Mouse (Mus musculus) CH12.LX (cell line): ENCODE data around the gene 1600002K03Rik. TPM values are rescaled to one million over a fixed set of nuclear protein-coding genes. Genes with fewer than 3 reads are reported as not detected.

ENCODE experiments used
- DNase-seq: peaks from one replicate; pipeline ENCODE4 v3.0.0-alpha.2; 2013; ENCODE audit errors: extremely low read depth
- H3K27ac ChIP-seq: 2 replicates; pipeline ENCODE4 v1.5.1; 2012; ENCODE audit warnings: low read depth, mild to moderate bottlenecking, control low read depth, moderate library complexity; ENCODE audit not compliant: insufficient read depth
- H3K27me3 ChIP-seq: replicated peaks from 2 replicates; pipeline ENCODE3; 2012; ENCODE audit warnings: inconsistent platforms
- H3K36me3 ChIP-seq, 2 experiments: replicated peaks in 1 of 2; 2 replicates each; pipeline versions ENCODE3 to v1.6.1; 2012; ENCODE audit warnings: inconsistent platforms in 1 of 2, low read length in 1 of 2, mild to moderate bottlenecking in 1 of 2, mixed read lengths in 1 of 2, moderate library complexity in 1 of 2; ENCODE audit not compliant: control insufficient read depth in 1 of 2, insufficient read depth in 1 of 2
- H3K4me1 ChIP-seq, 2 experiments: 2 replicates each; pipeline ENCODE4 v1.6.1; 2012; ENCODE audit warnings: inconsistent platforms in 1 of 2, moderate library complexity in 1 of 2; ENCODE audit not compliant: insufficient read depth in 2 of 2, control insufficient read depth in 1 of 2
- H3K4me2 ChIP-seq: 2 replicates; pipeline ENCODE4 v1.6.1; 2012; ENCODE audit warnings: low read depth, mild to moderate bottlenecking, control low read depth; ENCODE audit not compliant: poor library complexity, insufficient read depth, severe bottlenecking
- H3K4me3 ChIP-seq, 3 experiments: fragments of 150-350 bp in 1 of 3; sonication (generic) in 1 of 3; replicated peaks in 1 of 3; 2 replicates each; pipeline versions ENCODE3 to v1.5.1; 2011 to 2012; ENCODE audit warnings: low read depth in 2 of 3, low read length in 2 of 3, mild to moderate bottlenecking in 2 of 3, moderate library complexity in 2 of 3, control low read depth in 1 of 3, improper control_type of control experiment in 1 of 3, inconsistent platforms in 1 of 3, mixed read lengths in 1 of 3; ENCODE audit not compliant: poor library complexity in 1 of 3
- H3K79me2 ChIP-seq: replicated peaks from 2 replicates; pipeline ENCODE4 v1.6.1; 2012; ENCODE audit warnings: mild to moderate bottlenecking, moderate library complexity; ENCODE audit not compliant: control insufficient read depth, poor library complexity, insufficient read depth, severe bottlenecking; ENCODE audit errors: extremely low read depth
- H3K9ac ChIP-seq: 2 replicates; pipeline ENCODE4 v1.6.1; 2012; ENCODE audit warnings: low read depth, mild to moderate bottlenecking, control low read depth, moderate library complexity; ENCODE audit not compliant: insufficient read depth
- H3K9me3 ChIP-seq: replicated peaks from 2 replicates; pipeline ENCODE3; 2012; ENCODE audit warnings: low read length, inconsistent platforms, mixed read lengths
- BHLHE40 ChIP-seq: IDR thresholded peaks from 2 replicates; pipeline ENCODE4 v1.6.1; 2011; ENCODE audit warnings: mild to moderate bottlenecking, low read depth, low read length, improper control_type of control experiment
- CHD1 ChIP-seq: IDR thresholded peaks from 2 replicates; pipeline ENCODE4 v1.6.1; 2012; ENCODE audit warnings: low read depth, low read length, improper control_type of control experiment, inconsistent platforms
- CHD2 ChIP-seq: IDR thresholded peaks from 2 replicates; pipeline ENCODE4 v1.6.1; 2011; ENCODE audit warnings: low read length, improper control_type of control experiment
- CTCF ChIP-seq, 2 experiments: IDR thresholded peaks in 1 of 2; conservative IDR thresholded peaks in 1 of 2; 2 replicates each; pipeline ENCODE4 v1.5.1; 2011 to 2012; ENCODE audit warnings: low read depth in 2 of 2, low read length in 2 of 2, improper control_type of control experiment in 1 of 2, inconsistent platforms in 1 of 2, mild to moderate bottlenecking in 1 of 2, moderate library complexity in 1 of 2
- ELF1 ChIP-seq: IDR thresholded peaks from 2 replicates; pipeline ENCODE4 v1.6.1; 2014; ENCODE audit warnings: low read depth, mild to moderate bottlenecking, inconsistent platforms, low read length, improper control_type of control experiment
- EP300 ChIP-seq: IDR thresholded peaks from 2 replicates; pipeline ENCODE4 v1.6.1; 2011; ENCODE audit warnings: low read length, improper control_type of control experiment
- ETS1 ChIP-seq: conservative IDR thresholded peaks from 2 replicates; pipeline ENCODE4 v1.6.1; 2012; ENCODE audit warnings: low read depth, mild to moderate bottlenecking, inconsistent platforms, low read length, improper control_type of control experiment, moderate library complexity
- HCFC1 ChIP-seq: IDR thresholded peaks from 2 replicates; pipeline ENCODE4 v1.6.1; 2012; ENCODE audit warnings: low read depth, mild to moderate bottlenecking, inconsistent platforms, low read length, improper control_type of control experiment
- IRF4 ChIP-seq: IDR thresholded peaks from 2 replicates; pipeline ENCODE4 v1.6.1; 2014; ENCODE audit warnings: low read depth, mild to moderate bottlenecking, inconsistent platforms, low read length, improper control_type of control experiment
- JUND ChIP-seq: conservative IDR thresholded peaks from 2 replicates; pipeline ENCODE4 v1.6.1; 2011; ENCODE audit warnings: low read depth, low read length, improper control_type of control experiment
- KAT2A ChIP-seq: IDR thresholded peaks from 2 replicates; pipeline ENCODE4 v1.6.1; 2012; ENCODE audit warnings: low read length, improper control_type of control experiment, inconsistent platforms; ENCODE audit not compliant: insufficient replicate concordance
- MAFK ChIP-seq: IDR thresholded peaks from 2 replicates; pipeline ENCODE4 v1.6.1; 2011; ENCODE audit warnings: low read length, improper control_type of control experiment; ENCODE audit not compliant: insufficient replicate concordance
- MAX ChIP-seq: IDR thresholded peaks from 2 replicates; pipeline ENCODE4 v1.6.1; 2011; ENCODE audit warnings: low read length, improper control_type of control experiment
- MAZ ChIP-seq: IDR thresholded peaks from 2 replicates; pipeline ENCODE4 v1.6.1; 2012; ENCODE audit warnings: low read depth, mild to moderate bottlenecking, inconsistent platforms, low read length, improper control_type of control experiment, moderate library complexity
- MEF2A ChIP-seq: IDR thresholded peaks from 2 replicates; pipeline ENCODE4 v1.6.1; 2014; ENCODE audit warnings: low read depth, mild to moderate bottlenecking, inconsistent platforms, low read length, improper control_type of control experiment, borderline replicate concordance
- MYC ChIP-seq: IDR thresholded peaks from 2 replicates; pipeline ENCODE4 v1.6.1; 2011; ENCODE audit warnings: low read depth, mild to moderate bottlenecking, improper control_type of control experiment, low read length
- NRF1 ChIP-seq: IDR thresholded peaks from 2 replicates; pipeline ENCODE4 v1.6.1; 2014; ENCODE audit warnings: low read depth, mild to moderate bottlenecking, inconsistent platforms, low read length, improper control_type of control experiment, moderate library complexity
- PAX5 ChIP-seq: IDR thresholded peaks from 2 replicates; pipeline ENCODE4 v1.6.1; 2012; ENCODE audit warnings: low read length, inconsistent platforms, mixed read lengths
- POLR2AphosphoS2 ChIP-seq: IDR thresholded peaks from 2 replicates; pipeline ENCODE4 v1.6.1; 2011; ENCODE audit warnings: low read depth, low read length, improper control_type of control experiment
- RAD21 ChIP-seq: IDR thresholded peaks from 2 replicates; pipeline ENCODE4 v1.6.1; 2011; ENCODE audit warnings: low read depth, mild to moderate bottlenecking, low read length, improper control_type of control experiment, moderate library complexity
- SIN3A ChIP-seq: IDR thresholded peaks from 2 replicates; pipeline ENCODE4 v1.6.1; 2012; ENCODE audit warnings: low read length, improper control_type of control experiment, inconsistent platforms
- SMC3 ChIP-seq: IDR thresholded peaks from 2 replicates; pipeline ENCODE4 v1.6.1; 2011; ENCODE audit warnings: low read depth, low read length, improper control_type of control experiment
- TBP ChIP-seq: conservative IDR thresholded peaks from 2 replicates; pipeline ENCODE4 v1.6.1; 2011; ENCODE audit warnings: low read depth, low read length, improper control_type of control experiment
- UBTF ChIP-seq: IDR thresholded peaks from 2 replicates; pipeline ENCODE4 v1.6.1; 2012; ENCODE audit warnings: low read depth, mild to moderate bottlenecking, inconsistent platforms, low read length, improper control_type of control experiment, moderate library complexity
- USF1 ChIP-seq: IDR thresholded peaks from 2 replicates; pipeline ENCODE4 v1.6.1; 2014; ENCODE audit warnings: low read depth, mild to moderate bottlenecking, inconsistent platforms, low read length, improper control_type of control experiment
- ZKSCAN1 ChIP-seq: IDR thresholded peaks from 2 replicates; pipeline ENCODE4 v1.6.1; 2012; ENCODE audit warnings: low read depth, inconsistent platforms, low read length, improper control_type of control experiment, borderline replicate concordance
- ZMIZ1 ChIP-seq: IDR thresholded peaks from 2 replicates; pipeline ENCODE4 v1.6.1; 2012; ENCODE audit warnings: low read depth, mild to moderate bottlenecking, inconsistent platforms, low read length, improper control_type of control experiment
- ZNF384 ChIP-seq: IDR thresholded peaks from 2 replicates; pipeline ENCODE4 v1.6.1; 2012; ENCODE audit warnings: low read depth, low read length, improper control_type of control experiment, inconsistent platforms
- dilution Hi-C: fragments of 300-500 bp; cut with MboI; formaldehyde crosslinking; loops from 2 replicates; pipeline ENCODE4 v1.14.3; 2020; ENCODE audit warnings: low sequenced_read_pairs; ENCODE audit not compliant: extremely low pct_unique_long_range_greater_than_20kb, extremely low pct_ligation_motif_present
- in situ Hi-C: fragments of 300-500 bp; cut with MboI; formaldehyde crosslinking; loops from 3 replicates; pipeline ENCODE4 v1.14.3; 2019; ENCODE audit warnings: low sequenced_read_pairs, low pct_ligation_motif_present, low pct_unique_long_range_greater_than_20kb, mixed read lengths
- polyA plus RNA-seq: library from polyadenylated mRNA; unstranded; fragments of >175 nt; gene quantifications from 2 replicates; pipeline ENCODE4 v1.2.1, GENCODE M21; 2012; ENCODE audit warnings: low read depth; ENCODE audit not compliant: insufficient read length
- total RNA-seq, 2 experiments: library from RNA; depleted of rRNA; stranded (reverse); fragments of 300-350 nt in 1 of 2; fragments of >200 nt in 1 of 2; gene quantifications; 2 replicates each; pipeline ENCODE4 v1.2.3; 2012 to 2014

Gene 1600002K03Rik
- total and polyA plus RNA-seq, 3 experiments, result 19.3 to 40.2 (median 30.5) TPM

DNA sequence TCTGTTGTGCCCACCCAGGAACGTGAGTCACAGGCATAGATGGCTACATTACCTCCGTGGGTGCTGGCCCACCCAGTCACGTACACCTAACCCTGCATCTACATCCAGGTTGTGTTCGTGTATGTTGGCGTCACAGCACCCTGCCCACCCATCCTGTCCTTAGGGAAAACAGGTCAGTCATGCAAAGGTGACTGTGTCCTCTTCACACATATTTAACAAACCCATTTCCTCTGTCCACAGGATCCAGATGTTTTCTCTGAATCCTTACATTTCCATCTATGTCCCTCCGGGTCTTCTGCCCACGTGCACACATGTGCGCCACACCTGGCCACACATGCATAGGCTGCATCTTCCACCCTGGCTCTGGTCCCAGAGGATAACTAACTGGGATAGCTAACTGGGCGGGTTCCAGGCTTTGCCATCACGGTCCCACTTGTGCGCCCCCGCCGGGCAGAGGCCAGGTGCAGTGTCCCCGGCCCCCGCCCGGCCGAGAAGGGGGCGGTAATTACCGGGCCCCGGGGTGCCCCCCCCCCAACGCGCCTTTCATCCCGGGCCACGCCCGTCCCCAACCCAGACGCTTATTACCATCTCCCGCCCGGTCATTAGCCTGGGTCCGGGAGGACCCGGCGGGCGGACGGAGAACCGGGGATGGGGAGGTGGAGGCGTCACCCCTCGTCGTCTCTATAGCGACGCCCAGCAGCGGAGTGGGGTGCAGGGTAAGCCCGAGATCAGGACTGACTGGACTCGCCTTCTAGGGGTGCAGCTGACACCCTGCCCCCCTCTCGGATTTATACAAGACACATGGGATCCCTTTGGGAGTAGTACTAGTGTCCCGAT, 8.4 kb upstream of the 1600002K03Rik start:
- H3K9me3 ChIP-seq, result no peaks in the 10 kb centered on the region
- peak overlapping the region in 2 of 3 experiments; percentile 5 to 61 for H3K4me3 ChIP-seq
- H3K36me3 ChIP-seq, result peaks cover 0 to 2% of the 10 kb centered on the region in 2 experiments
- H3K27me3 ChIP-seq, result no peaks in the 10 kb centered on the region
- peaks cover 10% of the 10 kb centered on the region for H3K79me2 ChIP-seq
- peak overlapping the region; percentile 58 for H3K9ac ChIP-seq
- H3K27ac ChIP-seq, result no peak overlapping the region
- peak overlapping the region; percentile 69 for H3K4me2 ChIP-seq
- dilution Hi-C loops (no loop called here), in situ Hi-C loops (no loop called here)
- DNase-seq, result no peak
- TF ChIP-seq BHLHE40 (peak; percentile 43; the same call in 1 of the 2 replicates), MAFK (no peak), MEF2A (no peak), MAX (no peak), ZMIZ1 (no peak), NRF1 (no peak), CTCF (conservative IDR thresholded peaks at IDR 0.05 in 1 of 2, IDR thresholded peaks at IDR 0.05 in 1 of 2; ENCODE audit: low read depth in 2 of 2, low read length in 2 of 2) (no peak), ZKSCAN1 (no peak), RAD21 (no peak), SMC3 (no peak), JUND (no peak), UBTF (0 out of 2 replicates have a peak, but pooled peaks have one; percentile 53), MYC (no peak), SIN3A (no peak), ELF1 (no peak; the same call in 1 of the 2 replicates), MAZ (no peak)
- H3K4me1 ChIP-seq, result peaks cover 27 to 75% of the 10 kb centered on the region in 2 experiments

DNA sequence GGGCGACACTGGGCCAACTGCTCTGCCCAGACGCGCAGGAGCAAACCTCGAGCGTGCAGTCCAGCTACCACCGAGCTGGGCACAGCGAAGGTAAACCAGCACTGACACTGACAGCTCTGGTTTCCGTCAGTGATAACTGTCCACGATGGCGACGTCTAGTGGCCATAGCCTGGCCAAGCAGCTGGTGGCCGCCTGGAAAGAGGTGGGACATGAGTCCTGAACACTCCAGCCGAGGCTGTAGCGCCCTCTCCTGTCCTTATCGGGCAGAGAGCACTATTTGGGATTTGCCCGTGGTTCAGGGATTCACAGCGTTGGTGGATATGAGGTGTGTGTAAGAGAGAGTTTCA, 7.8 kb upstream of the 1600002K03Rik start:
- H3K4me3 ChIP-seq, result peak overlapping the region in 2 of 3 experiments; percentile 30 to 61
- dilution Hi-C loops (no loop called here), in situ Hi-C loops (no loop called here)
- peaks cover 27 to 76% of the 10 kb centered on the region in 2 experiments for H3K4me1 ChIP-seq
- no peaks in the 10 kb centered on the region for H3K27me3 ChIP-seq
- peak; percentile 93 for DNase-seq
- H3K9me3 ChIP-seq, result no peaks in the 10 kb centered on the region
- H3K36me3 ChIP-seq, result peaks cover 3 to 7% of the 10 kb centered on the region in 2 experiments
- peak overlapping the region; percentile 68 for H3K9ac ChIP-seq
- H3K27ac ChIP-seq, result no peak overlapping the region
- H3K79me2 ChIP-seq, result peaks cover 16% of the 10 kb centered on the region
- peak overlapping the region; percentile 95 for H3K4me2 ChIP-seq
- TF ChIP-seq EP300 (no peak), MEF2A (peak; percentile 68), NRF1 (peak; percentile 55), HCFC1 (peak; percentile 58; the same call in 1 of the 2 replicates), CHD2 (no peak), IRF4 (peak; percentile 76), ZKSCAN1 (no peak), ZNF384 (no peak; the same call in 1 of the 2 replicates), CHD1 (no peak), MAFK (no peak), MYC (peak; percentile 63; the same call in 1 of the 2 replicates), KAT2A (no peak), USF1 (no peak), POLR2AphosphoS2 (no peak; the same call in 1 of the 2 replicates), JUND (no peak), MAZ (no peak; the same call in none of the 2 replicates), ZMIZ1 (no peak), BHLHE40 (peak; percentile 36; the same call in 1 of the 2 replicates), ETS1 (peak; percentile 45; the same call in 1 of the 2 replicates), MAX (no peak; the same call in 1 of the 2 replicates), PAX5 (no peak), TBP (0 out of 2 replicates have a peak, but pooled peaks have one; percentile 56)
